Mouse (Mus musculus): Measurements from ENCODE around the gene Sox21. TPM values are rescaled to one million over a fixed set of nuclear protein-coding genes. Genes with fewer than 3 reads are reported as not detected.

Gene Sox21
- polyA plus RNA-seq (2017; shearing (Covaris generic)): not detected

- peak; percentile 52 for ATAC-seq
Measured at GRCm38 (mm10) chr14:118236886-118237289, at the start of gene Sox21. TSS of gene Sox21 (minus strand) at chr14:118237030.

GRCm38 (mm10) chr14:118286096-118286495 lies 49.3 kb upstream of the Sox21 start:
- ATAC-seq: no peak

GRCm38 (mm10) chr14:118282917-118283316 lies 46.1 kb upstream of the Sox21 start:
- ATAC-seq: no peak

- no peak for ATAC-seq
Measured at GRCm38 (mm10) chr14:118282272-118282671, 45.4 kb upstream of the Sox21 start.

GRCm38 (mm10) chr14:118277704-118278498 lies 41.1 kb upstream of the Sox21 start:
- ATAC-seq: no peak

- no peak for ATAC-seq
Measured at GRCm38 (mm10) chr14:118272594-118273555, 36.0 kb upstream of the Sox21 start.

- ATAC-seq: no peak
Measured at GRCm38 (mm10) chr14:118268849-118269248, 32.0 kb upstream of the Sox21 start.

GRCm38 (mm10) chr14:118266660-118267059 lies 29.8 kb upstream of the Sox21 start, which contains the start of gene Gm9376:
TSS of gene Gm9376 (plus strand) at chr14:118266960.
- no peak for ATAC-seq

- no peak for ATAC-seq
Measured at GRCm38 (mm10) chr14:118253381-118253780, 16.6 kb upstream of the Sox21 start.

- no peak for ATAC-seq
Measured at GRCm38 (mm10) chr14:118241416-118241815, 4.6 kb upstream of the Sox21 start.

- ATAC-seq: no peak
Measured at GRCm38 (mm10) chr14:118239351-118239750, 2.5 kb upstream of the Sox21 start.

GRCm38 (mm10) chr14:118237786-118238185 lies 956 bp upstream of the Sox21 start:
- ATAC-seq: no peak

GRCm38 (mm10) chr14:118235973-118236885 lies 601 bp downstream of the Sox21 start:
- peak; percentile 25 for ATAC-seq

- no peak for ATAC-seq
Measured at GRCm38 (mm10) chr14:118235361-118235972, 1.4 kb downstream of the Sox21 start.

- ATAC-seq: peak; percentile 8
Measured at GRCm38 (mm10) chr14:118234541-118235210, 2.2 kb downstream of the Sox21 start.

GRCm38 (mm10) chr14:118233786-118234540 lies 2.9 kb downstream of the Sox21 start:
- ATAC-seq: no peak

GRCm38 (mm10) chr14:118232381-118232970 lies 4.4 kb downstream of the Sox21 start:
- ATAC-seq: no peak

- ATAC-seq: no peak
Measured at GRCm38 (mm10) chr14:118226471-118227155, 10.2 kb downstream of the Sox21 start.

- ATAC-seq: no peak
Measured at GRCm38 (mm10) chr14:118225911-118226310, 10.9 kb downstream of the Sox21 start.

All from inflammation-experienced regulatory T-cells, adult 6 months (primary cell).